Mouse (Mus musculus): ENCODE data around the gene Thoc3. TPM values are rescaled to one million over a fixed set of nuclear protein-coding genes. Genes with fewer than 3 reads are reported as not detected.

Thoc3 gene
- 21.1 TPM for polyA plus RNA-seq (2015; fragmentation: Illumina TruSeq; extraction: RNeasy Lipid Tissue Mini Kit (QIAGEN cat#74804); ENCODE audit: insufficient read depth, low replicate concordance)

GRCm38 (mm10) chr13:54468098-54469011, at the start of gene Thoc3:
Gene Thoc3, minus strand, starts transcription at chr13:54468849.

GRCm38 (mm10) chr13:54503604-54504521, 35.2 kb upstream of the Thoc3 start, which contains the start of gene Simc1:
Gene Simc1, plus strand, starts transcription at chr13:54503779.

Other genes with a start within 250 kb of the Thoc3 start
- 3.6 TPM for gene Cplx2, start 97.5 kb downstream of the Thoc3 start, polyA plus RNA-seq (2015; fragmentation: Illumina TruSeq; extraction: RNeasy Lipid Tissue Mini Kit (QIAGEN cat#74804); ENCODE audit: insufficient read depth, low replicate concordance)
- 15.6 TPM for gene Simc1, start 34.9 kb upstream of the Thoc3 start, polyA plus RNA-seq (2015; fragmentation: Illumina TruSeq; extraction: RNeasy Lipid Tissue Mini Kit (QIAGEN cat#74804); ENCODE audit: insufficient read depth, low replicate concordance)
- gene 4833439L19Rik, start 96.6 kb upstream of the Thoc3 start, polyA plus RNA-seq (2015; fragmentation: Illumina TruSeq; extraction: RNeasy Lipid Tissue Mini Kit (QIAGEN cat#74804); ENCODE audit: insufficient read depth, low replicate concordance), result 59.6 TPM
- gene Arl10, start 106.2 kb upstream of the Thoc3 start, polyA plus RNA-seq (2015; fragmentation: Illumina TruSeq; extraction: RNeasy Lipid Tissue Mini Kit (QIAGEN cat#74804); ENCODE audit: insufficient read depth, low replicate concordance), result 21.0 TPM
- gene Nop16, start 121.2 kb upstream of the Thoc3 start, polyA plus RNA-seq (2015; fragmentation: Illumina TruSeq; extraction: RNeasy Lipid Tissue Mini Kit (QIAGEN cat#74804); ENCODE audit: insufficient read depth, low replicate concordance), result 28.3 TPM
- gene Higd2a, start 121.4 kb upstream of the Thoc3 start, polyA plus RNA-seq (2015; fragmentation: Illumina TruSeq; extraction: RNeasy Lipid Tissue Mini Kit (QIAGEN cat#74804); ENCODE audit: insufficient read depth, low replicate concordance), result 70.3 TPM
- gene Cltb, start 142.5 kb upstream of the Thoc3 start, polyA plus RNA-seq (2015; fragmentation: Illumina TruSeq; extraction: RNeasy Lipid Tissue Mini Kit (QIAGEN cat#74804); ENCODE audit: insufficient read depth, low replicate concordance), result 12.0 TPM
- gene Faf2, start 152.9 kb upstream of the Thoc3 start, polyA plus RNA-seq (2015; fragmentation: Illumina TruSeq; extraction: RNeasy Lipid Tissue Mini Kit (QIAGEN cat#74804); ENCODE audit: insufficient read depth, low replicate concordance), result 56.9 TPM
- gene Rnf44, start 225.1 kb upstream of the Thoc3 start, polyA plus RNA-seq (2015; fragmentation: Illumina TruSeq; extraction: RNeasy Lipid Tissue Mini Kit (QIAGEN cat#74804); ENCODE audit: insufficient read depth, low replicate concordance), result 47.1 TPM
- not detected for gene Cdhr2, start 232.6 kb upstream of the Thoc3 start, polyA plus RNA-seq (2015; fragmentation: Illumina TruSeq; extraction: RNeasy Lipid Tissue Mini Kit (QIAGEN cat#74804); ENCODE audit: insufficient read depth, low replicate concordance)